Mouse (Mus musculus): ENCODE data around the gene Ptbp3. TPM values are rescaled to one million over a fixed set of nuclear protein-coding genes. Genes with fewer than 3 reads are reported as not detected.
"Not testable (repeated sequence)": the region's sequence is repeated elsewhere in the genome, so short reads cannot be mapped to it uniquely, and the experiment has no call there.

Gene Ptbp3
- total and polyA plus RNA-seq, 3 experiments, result 78.8 to 315 (median 121) TPM

GRCm38 (mm10) chr4:59572521-59573118 is 23.5 kb upstream of the Ptbp3 start (continued):
- TF ChIP-seq POLR2AphosphoS2 (IDR thresholded peaks at IDR 0.05; ENCODE audit: low read length) (no peak), RCOR1 (IDR thresholded peaks at IDR 0.05; ENCODE audit: low read depth, low read length) (no peak), POLR2A (IDR thresholded peaks at IDR 0.05; ENCODE audit: control insufficient read depth in 1 of 2, insufficient read depth in 1 of 2, low read depth in 1 of 2, low read length in 2 of 2, poor library complexity in 1 of 2) (no peak)

- not testable (repeated sequence) for H3K4me3 ChIP-seq (ENCODE audit: control insufficient read depth in 1 of 2, insufficient read depth in 1 of 2, low read depth in 2 of 2, low read length in 2 of 2); H3K27me3 ChIP-seq (ENCODE audit: control insufficient read depth in 1 of 2, insufficient read depth in 2 of 2, low read length in 2 of 2); H3K79me2 ChIP-seq (ENCODE audit: control insufficient read depth, insufficient read depth, low read length, poor library complexity); DNase-seq (ENCODE audit: low read depth, low spot score); H3K9ac ChIP-seq (ENCODE audit: control insufficient read depth, low read depth, low read length, poor library complexity, severe bottlenecking); H3K9me3 ChIP-seq (replicated peaks; ENCODE audit: insufficient read depth, low read length); H3K27ac ChIP-seq (ENCODE audit: control insufficient read depth, low read depth, low read length)
- TF ChIP-seq TBP (IDR thresholded peaks at IDR 0.05; ENCODE audit: low read depth, low read length), result peak; percentile 91
- Histone ChIP-seq H3K4me1 (ENCODE audit: control insufficient read depth in 1 of 2, insufficient read depth in 2 of 2, low read length in 2 of 2) (peaks cover 0 to 18% of the 10 kb centered on the region in 2 experiments; a peak in 3 of 4 replicates), H3K36me3 (ENCODE audit: control insufficient read depth in 1 of 2, insufficient read depth in 2 of 2, low read length in 2 of 2) (peaks cover 0 to 26% of the 10 kb centered on the region in 2 experiments; a peak in 2 of 4 replicates)
Observed at GRCm38 (mm10) chr4:59570519-59570918, 21.4 kb upstream of the Ptbp3 start.

- Histone ChIP-seq H3K4me3 (ENCODE audit: control insufficient read depth in 1 of 2, insufficient read depth in 1 of 2, low read depth in 2 of 2, low read length in 2 of 2) (peak overlapping the region; percentile 50 to 52), H3K36me3 (ENCODE audit: control insufficient read depth in 1 of 2, insufficient read depth in 2 of 2, low read length in 2 of 2) (peaks cover 0 to 29% of the 10 kb centered on the region in 2 experiments; a peak in 2 of 4 replicates), H3K27me3 (ENCODE audit: control insufficient read depth in 1 of 2, insufficient read depth in 2 of 2, low read length in 2 of 2) (no peaks in the 10 kb centered on the region), H3K9me3 (replicated peaks; ENCODE audit: insufficient read depth, low read length) (no peaks in the 10 kb centered on the region), H3K79me2 (ENCODE audit: control insufficient read depth, insufficient read depth, low read length, poor library complexity) (no peaks in the 10 kb centered on the region), H3K4me1 (ENCODE audit: control insufficient read depth in 1 of 2, insufficient read depth in 2 of 2, low read length in 2 of 2) (peaks cover 0 to 21% of the 10 kb centered on the region in 2 experiments; a peak in 3 of 4 replicates), H3K27ac (ENCODE audit: control insufficient read depth, low read depth, low read length) (peak overlapping the region; percentile 44), H3K9ac (ENCODE audit: control insufficient read depth, low read depth, low read length, poor library complexity, severe bottlenecking) (peak overlapping the region; percentile 47)
- DNase-seq (ENCODE audit: low read depth, low spot score), result peak; percentile 97
- no peak for TF ChIP-seq NRF1 (IDR thresholded peaks at IDR 0.05; ENCODE audit: insufficient read depth, low read depth, low read length, poor library complexity, severe bottlenecking)
- TF ChIP-seq CTCF (IDR thresholded peaks at IDR 0.05 in 2 of 3, conservative IDR thresholded peaks at IDR 0.05 in 1 of 3; ENCODE audit: control insufficient read depth in 1 of 3, insufficient read depth in 1 of 3, low read depth in 2 of 3, low read length in 3 of 3, poor library complexity in 1 of 3, severe bottlenecking in 1 of 3), result peak; percentile 51 to 96 (median 56)
- TF ChIP-seq CHD1 (IDR thresholded peaks at IDR 0.05; ENCODE audit: low read depth, low read length), result no peak
- no peak for TF ChIP-seq UBTF (IDR thresholded peaks at IDR 0.05; ENCODE audit: borderline replicate concordance, insufficient read depth, low read depth, low read length)
- no peak for TF ChIP-seq NELFE (IDR thresholded peaks at IDR 0.05; ENCODE audit: low read depth, low read length)
- TF ChIP-seq GABPA (IDR thresholded peaks at IDR 0.05; ENCODE audit: low read depth, low read length), result no peak
- TF ChIP-seq MAFK (IDR thresholded peaks at IDR 0.05; ENCODE audit: borderline replicate concordance, low read depth, low read length), result no peak
- TF ChIP-seq RAD21 (IDR thresholded peaks at IDR 0.05; ENCODE audit: low read depth, low read length), result peak; percentile 99
- TF ChIP-seq HCFC1 (IDR thresholded peaks at IDR 0.05; ENCODE audit: low read depth, low read length), result no peak
- no peak for TF ChIP-seq ZKSCAN1 (IDR thresholded peaks at IDR 0.05; ENCODE audit: low read depth, low read length)
- TF ChIP-seq JUND (IDR thresholded peaks at IDR 0.05; ENCODE audit: low read depth, low read length), result no peak
- no peak for TF ChIP-seq RCOR1 (IDR thresholded peaks at IDR 0.05; ENCODE audit: low read depth, low read length)
- TF ChIP-seq MEF2A (IDR thresholded peaks at IDR 0.05; ENCODE audit: extremely low read depth, insufficient replicate concordance, low read depth, low read length, poor library complexity, severe bottlenecking), result no peak
- TF ChIP-seq CHD2 (IDR thresholded peaks at IDR 0.05; ENCODE audit: low read length), result peak; percentile 91
- peak; percentile 89 for TF ChIP-seq SIN3A (IDR thresholded peaks at IDR 0.05; ENCODE audit: low read length)
- TF ChIP-seq TCF12 (IDR thresholded peaks at IDR 0.05; ENCODE audit: low read depth, low read length), result no peak
- no peak for TF ChIP-seq USF1 (IDR thresholded peaks at IDR 0.05; ENCODE audit: low read depth, low read length)
- TF ChIP-seq POLR2A (IDR thresholded peaks at IDR 0.05; ENCODE audit: control insufficient read depth in 1 of 2, insufficient read depth in 1 of 2, low read depth in 1 of 2, low read length in 2 of 2, poor library complexity in 1 of 2), result no peak
- no peak for TF ChIP-seq TBP (IDR thresholded peaks at IDR 0.05; ENCODE audit: low read depth, low read length)
- no peak for TF ChIP-seq EP300 (IDR thresholded peaks at IDR 0.05; ENCODE audit: low read depth in 1 of 2, low read length in 2 of 2)
- TF ChIP-seq POLR2AphosphoS2 (IDR thresholded peaks at IDR 0.05; ENCODE audit: low read length), result no peak
- TF ChIP-seq MYB (IDR thresholded peaks at IDR 0.05; ENCODE audit: low read depth, low read length), result no peak
- TF ChIP-seq TAL1 (IDR thresholded peaks at IDR 0.05; ENCODE audit: low read length), result no peak
- peak; percentile 51; the same call in 1 of the 2 replicates for TF ChIP-seq ZNF384 (IDR thresholded peaks at IDR 0.05; ENCODE audit: low read depth, low read length)
- TF ChIP-seq POLR2AphosphoS5 (IDR thresholded peaks at IDR 0.05; ENCODE audit: borderline replicate concordance, low read depth, low read length), result no peak
- TF ChIP-seq BHLHE40 (IDR thresholded peaks at IDR 0.05; ENCODE audit: borderline replicate concordance, low read depth, low read length), result no peak
- peak; percentile 67; the same call in 1 of the 2 replicates for TF ChIP-seq MXI1 (IDR thresholded peaks at IDR 0.05; ENCODE audit: low read depth, low read length)
- peak; percentile 98 for TF ChIP-seq ZC3H11A (IDR thresholded peaks at IDR 0.05; ENCODE audit: low read depth, low read length)
Observed at GRCm38 (mm10) chr4:59569538-59569937, 20.4 kb upstream of the Ptbp3 start.
